Mouse (Mus musculus): ENCODE measurements around the gene Hoxd3. TPM values are rescaled to one million over a fixed set of nuclear protein-coding genes. Genes with fewer than 3 reads are reported as not detected.

The Hoxd3 gene
- total and polyA plus RNA-seq, 3 experiments, result not detected

DNA sequence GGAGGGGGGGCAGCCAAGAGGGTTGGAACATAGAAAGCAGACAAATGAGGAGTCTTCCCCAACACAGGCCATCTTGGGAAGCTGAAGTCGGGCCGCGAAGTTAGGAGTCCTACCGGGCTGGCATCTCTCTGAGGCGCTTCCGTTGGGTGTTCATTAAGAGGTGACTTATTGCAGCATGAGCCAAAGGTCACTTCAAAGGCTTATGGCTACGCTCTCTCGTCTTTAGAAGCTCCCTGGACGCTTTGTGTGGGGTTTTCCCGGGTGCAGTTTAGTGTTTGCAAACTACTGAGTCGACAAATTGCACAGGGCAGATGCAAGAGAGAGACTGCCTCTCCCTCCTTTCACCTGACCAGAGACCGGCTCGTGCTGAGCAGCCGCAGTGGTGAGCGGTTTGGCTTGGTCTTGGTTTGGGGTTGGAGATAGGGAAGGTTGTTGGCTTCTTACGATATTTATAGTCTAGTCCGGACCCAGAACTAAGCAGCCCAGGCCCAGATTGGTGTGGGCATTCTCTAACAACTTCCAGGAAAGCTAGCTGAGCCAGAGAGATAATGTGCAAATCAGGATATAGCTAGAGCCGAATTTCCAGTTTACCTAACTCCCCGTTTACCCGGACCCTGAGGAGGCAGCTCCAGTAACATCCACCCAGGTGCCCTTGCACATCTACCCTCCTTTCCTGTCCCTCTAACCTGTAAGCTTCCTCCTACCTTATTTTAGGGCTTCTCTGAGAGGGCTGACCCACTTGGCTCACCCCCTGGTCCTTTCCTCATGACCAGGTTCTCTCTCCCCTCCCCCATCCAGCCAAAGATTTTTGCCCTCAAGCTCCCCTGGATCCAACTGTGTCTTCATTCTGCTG lies 27.1 kb downstream of the Hoxd3 start:
- no peak overlapping the region for H3K9ac ChIP-seq (ENCODE audit: control insufficient read depth, low read depth, low read length, poor library complexity, severe bottlenecking)
- H3K36me3 ChIP-seq (ENCODE audit: control insufficient read depth in 1 of 2, insufficient read depth in 2 of 2, low read length in 2 of 2), result no peaks in the 10 kb centered on the region
- H3K27me3 ChIP-seq (ENCODE audit: control insufficient read depth in 1 of 2, insufficient read depth in 2 of 2, low read length in 2 of 2), result peaks cover 0 to 2% of the 10 kb centered on the region in 2 experiments; a peak in 3 of 4 replicates

DNA sequence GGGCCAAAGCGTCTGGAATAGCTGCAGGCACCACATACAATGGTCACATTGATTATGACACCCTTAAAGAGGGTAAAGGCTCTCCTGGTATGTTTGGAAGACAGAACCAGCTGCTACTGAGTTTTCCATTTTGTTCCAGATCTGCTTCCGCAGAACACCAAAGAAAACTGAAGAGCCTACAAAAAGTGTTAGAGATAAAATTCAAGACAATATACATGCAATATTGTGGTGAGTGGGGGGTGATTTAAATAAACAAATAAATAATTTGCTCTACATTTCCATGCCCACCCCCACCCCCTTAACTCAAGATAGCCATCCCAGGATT lies 27.7 kb downstream of the Hoxd3 start:
- H3K9me3 ChIP-seq (replicated peaks; ENCODE audit: insufficient read depth, low read length), result no peaks in the 10 kb centered on the region
- H3K9ac ChIP-seq (ENCODE audit: control insufficient read depth, low read depth, low read length, poor library complexity, severe bottlenecking), result no peak overlapping the region
- H3K4me1 ChIP-seq (ENCODE audit: control insufficient read depth in 1 of 2, insufficient read depth in 2 of 2, low read length in 2 of 2), result no peaks in the 10 kb centered on the region
- no peak for DNase-seq (ENCODE audit: low read depth, low spot score)
- TF ChIP-seq MYB (IDR thresholded peaks at IDR 0.05; ENCODE audit: low read depth, low read length) (no peak), ZKSCAN1 (IDR thresholded peaks at IDR 0.05; ENCODE audit: low read depth, low read length) (no peak), NRF1 (IDR thresholded peaks at IDR 0.05; ENCODE audit: insufficient read depth, low read depth, low read length, poor library complexity, severe bottlenecking) (no peak), MAFK (IDR thresholded peaks at IDR 0.05; ENCODE audit: borderline replicate concordance, low read depth, low read length) (no peak), KAT2A (conservative IDR thresholded peaks at IDR 0.05; ENCODE audit: low read depth, low read length) (no peak), BHLHE40 (IDR thresholded peaks at IDR 0.05; ENCODE audit: borderline replicate concordance, low read depth, low read length) (no peak), HCFC1 (IDR thresholded peaks at IDR 0.05; ENCODE audit: low read depth, low read length) (no peak), MYC (IDR thresholded peaks at IDR 0.05; ENCODE audit: low read depth, low read length) (no peak), RAD21 (IDR thresholded peaks at IDR 0.05; ENCODE audit: low read depth, low read length) (no peak), CHD1 (IDR thresholded peaks at IDR 0.05; ENCODE audit: low read depth, low read length) (no peak), E2F4 (IDR thresholded peaks at IDR 0.05; ENCODE audit: borderline replicate concordance, low read depth, low read length) (no peak), GATA1 (IDR thresholded peaks at IDR 0.05; ENCODE audit: low read depth, low read length) (no peak), CTCF (IDR thresholded peaks at IDR 0.05 in 2 of 3, conservative IDR thresholded peaks at IDR 0.05 in 1 of 3; ENCODE audit: control insufficient read depth in 1 of 3, insufficient read depth in 1 of 3, low read depth in 2 of 3, low read length in 3 of 3, poor library complexity in 1 of 3, severe bottlenecking in 1 of 3) (no peak), UBTF (IDR thresholded peaks at IDR 0.05; ENCODE audit: borderline replicate concordance, insufficient read depth, low read depth, low read length) (no peak), ZMIZ1 (IDR thresholded peaks at IDR 0.05; ENCODE audit: low read depth, low read length) (no peak), ZNF384 (IDR thresholded peaks at IDR 0.05; ENCODE audit: low read depth, low read length) (no peak), NELFE (IDR thresholded peaks at IDR 0.05; ENCODE audit: low read depth, low read length) (no peak)
- H3K79me2 ChIP-seq (ENCODE audit: control insufficient read depth, insufficient read depth, low read length, poor library complexity), result no peaks in the 10 kb centered on the region
- no peak overlapping the region for H3K4me3 ChIP-seq (ENCODE audit: control insufficient read depth in 1 of 2, insufficient read depth in 1 of 2, low read depth in 2 of 2, low read length in 2 of 2)
- H3K36me3 ChIP-seq (ENCODE audit: control insufficient read depth in 1 of 2, insufficient read depth in 2 of 2, low read length in 2 of 2), result no peaks in the 10 kb centered on the region
- no peak overlapping the region for H3K27ac ChIP-seq (ENCODE audit: control insufficient read depth, low read depth, low read length)
- H3K27me3 ChIP-seq (ENCODE audit: control insufficient read depth in 1 of 2, insufficient read depth in 2 of 2, low read length in 2 of 2), result peaks cover 0 to 2% of the 10 kb centered on the region in 2 experiments; a peak in 3 of 4 replicates

More for the DNA sequence above, 27.1 kb downstream of the Hoxd3 start:
- TF ChIP-seq ZC3H11A (IDR thresholded peaks at IDR 0.05; ENCODE audit: low read depth, low read length) (no peak), MXI1 (IDR thresholded peaks at IDR 0.05; ENCODE audit: low read depth, low read length) (no peak), NELFE (IDR thresholded peaks at IDR 0.05; ENCODE audit: low read depth, low read length) (no peak), TAL1 (IDR thresholded peaks at IDR 0.05; ENCODE audit: low read length) (no peak), HCFC1 (IDR thresholded peaks at IDR 0.05; ENCODE audit: low read depth, low read length) (no peak), BHLHE40 (IDR thresholded peaks at IDR 0.05; ENCODE audit: borderline replicate concordance, low read depth, low read length) (no peak), MAX (IDR thresholded peaks at IDR 0.05; ENCODE audit: low read length) (no peak), GATA1 (IDR thresholded peaks at IDR 0.05; ENCODE audit: low read depth, low read length) (no peak), MYC (IDR thresholded peaks at IDR 0.05; ENCODE audit: low read depth, low read length) (no peak), CHD1 (IDR thresholded peaks at IDR 0.05; ENCODE audit: low read depth, low read length) (no peak), KAT2A (conservative IDR thresholded peaks at IDR 0.05; ENCODE audit: low read depth, low read length) (no peak), RCOR1 (IDR thresholded peaks at IDR 0.05; ENCODE audit: low read depth, low read length) (no peak), MYB (IDR thresholded peaks at IDR 0.05; ENCODE audit: low read depth, low read length) (no peak), RAD21 (IDR thresholded peaks at IDR 0.05; ENCODE audit: low read depth, low read length) (no peak), USF2 (IDR thresholded peaks at IDR 0.05; ENCODE audit: borderline replicate concordance in 1 of 2, insufficient read depth in 1 of 2, low read depth in 1 of 2, low read length in 2 of 2) (no peak)
- DNase-seq (ENCODE audit: low read depth, low spot score), result no peak
- Histone ChIP-seq H3K4me3 (ENCODE audit: control insufficient read depth in 1 of 2, insufficient read depth in 1 of 2, low read depth in 2 of 2, low read length in 2 of 2) (no peak overlapping the region), H3K79me2 (ENCODE audit: control insufficient read depth, insufficient read depth, low read length, poor library complexity) (no peaks in the 10 kb centered on the region), H3K27ac (ENCODE audit: control insufficient read depth, low read depth, low read length) (no peak overlapping the region), H3K4me1 (ENCODE audit: control insufficient read depth in 1 of 2, insufficient read depth in 2 of 2, low read length in 2 of 2) (no peaks in the 10 kb centered on the region), H3K9me3 (replicated peaks; ENCODE audit: insufficient read depth, low read length) (no peaks in the 10 kb centered on the region)
